Mouse (Mus musculus) gastrocnemius, adult 2 months (tissue): Measurements from ENCODE around the gene Ripk3. TPM values are rescaled to one million over a fixed set of nuclear protein-coding genes. Genes with fewer than 3 reads are reported as not detected.

ENCODE experiments used
- DNase-seq: peaks from one replicate; pipeline ENCODE4 v3.0.0; 2022
- H3K27ac ChIP-seq: fragments of 200-600 bp; 2 replicates; pipeline ENCODE4 v1.8.1; 2022; ENCODE audit warnings: mild to moderate bottlenecking
- H3K4me3 ChIP-seq: fragments of 200-600 bp; 2 replicates; pipeline ENCODE4 v1.8.1; 2022; ENCODE audit warnings: mild to moderate bottlenecking, moderate library complexity
- CTCF ChIP-seq: fragments of 200-600 bp; IDR thresholded peaks from 2 replicates; pipeline ENCODE4 v1.8.1; 2022; ENCODE audit warnings: antibody characterized with exemption, mild to moderate bottlenecking, moderate library complexity
- intact Hi-C: fragments of 180-260 bp; cut with DNase I; formaldehyde crosslinking; loops from one replicate; pipeline ENCODE4 v1.15.1; 2025
- total RNA-seq, 2 experiments: library from RNA; stranded (reverse); gene quantifications; 2 replicates each; pipeline ENCODE4 v1.2.3; 2021

The Ripk3 gene
- total RNA-seq, 2 experiments from 2014 or later: 0.64 to 1.1 TPM

DNA sequence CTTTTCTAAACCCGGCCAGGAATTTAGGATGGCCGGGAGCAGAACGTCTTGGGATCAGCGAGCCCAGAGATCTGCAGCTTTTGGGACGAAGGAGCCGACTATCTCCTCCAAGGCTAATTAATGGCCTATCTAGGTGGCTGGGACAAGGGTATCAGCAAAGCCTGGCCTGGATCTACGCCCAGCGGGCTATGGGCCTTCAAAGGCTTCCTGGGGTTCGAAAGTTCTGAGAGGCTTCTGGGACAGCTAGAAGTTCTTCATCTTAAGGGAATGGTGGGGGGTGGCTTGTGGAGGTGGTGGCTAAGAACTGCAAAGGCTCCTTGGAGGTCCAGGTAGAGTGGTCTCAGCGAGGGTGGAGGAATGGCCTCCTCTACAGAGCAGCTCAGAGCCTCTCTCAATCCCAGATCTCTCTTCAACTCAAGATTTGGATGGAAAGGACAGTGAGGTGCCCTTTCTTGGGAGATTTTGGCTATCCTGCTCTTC lies 35.4 kb upstream of the Ripk3 start:
- intact Hi-C loops: no loop called here
- DNase-seq: peak; percentile 50
- peak overlapping the region; percentile 83 for H3K4me3 ChIP-seq
- no peak for TF ChIP-seq CTCF
- peak overlapping the region; percentile 92 for H3K27ac ChIP-seq

GRCm38 (mm10) chr14:55822991-55823762 lies 34.5 kb upstream of the Ripk3 start, which contains the start of gene Nfatc4:
Nfatc4 (plus strand) TSS chr14:55823144.
- TF ChIP-seq CTCF: no peak
- intact Hi-C loops: loop anchor here (1.0 to 2.0 kb wide), 3 partner anchors 40 to 95 kb away; no protein-coding TSS in a partner anchor

GRCm38 (mm10) chr14:55822435-55822990 lies 33.8 kb upstream of the Ripk3 start:
- Histone ChIP-seq H3K4me3 (peak overlapping the region; percentile 83), H3K27ac (peak overlapping the region; percentile 92)
- peak; percentile 81 for DNase-seq
- intact Hi-C loops: loop anchor here (1.0 to 2.0 kb wide), 3 partner anchors 40 to 96 kb away; no protein-coding TSS in a partner anchor
- peak; percentile 93 for TF ChIP-seq CTCF

More at GRCm38 (mm10) chr14:55822991-55823762, 34.5 kb upstream of the Ripk3 start, which contains the start of gene Nfatc4:
- Histone ChIP-seq H3K4me3 (peak within 1 kb of the TSS; percentile 83), H3K27ac (peak within 1 kb of the TSS; percentile 92)
- DNase-seq: peak; percentile 93

DNA sequence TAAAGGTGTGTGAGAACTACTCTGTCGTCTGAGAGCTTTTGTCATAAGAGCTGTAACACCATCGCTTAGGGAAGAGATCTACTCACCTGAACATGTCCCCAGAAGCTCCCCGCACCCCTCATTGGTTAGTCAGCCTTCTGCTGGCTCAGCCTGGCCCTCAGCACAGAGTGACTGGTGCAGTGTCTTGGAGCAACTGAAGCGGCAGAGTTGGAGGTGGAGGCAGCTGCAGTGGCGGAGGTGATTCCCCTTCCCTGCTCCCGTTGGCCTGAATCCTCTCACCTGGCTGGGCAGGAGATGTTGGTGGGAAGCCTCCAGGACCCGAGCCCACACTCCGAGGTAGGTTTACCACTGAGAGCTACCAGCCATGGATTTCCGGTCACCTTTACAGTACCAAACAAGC lies 31.9 kb upstream of the Ripk3 start:
- DNase-seq: no peak
- no peak for TF ChIP-seq CTCF
- no peak overlapping the region for H3K4me3 ChIP-seq
- H3K27ac ChIP-seq: no peak overlapping the region
- intact Hi-C loops: no loop called here

- intact Hi-C loops: no loop called here
- DNase-seq: no peak
Measured at GRCm38 (mm10) chr14:55819845-55820405, 31.3 kb upstream of the Ripk3 start.

GRCm38 (mm10) chr14:55815310-55815751 lies 26.7 kb upstream of the Ripk3 start:
- peak; percentile 80 for DNase-seq
- Histone ChIP-seq H3K4me3 (peak overlapping the region; percentile 81), H3K27ac (peak overlapping the region; percentile 80)
- no peak for TF ChIP-seq CTCF
- intact Hi-C loops: no loop called here

More at GRCm38 (mm10) chr14:55819845-55820405, 31.3 kb upstream of the Ripk3 start:
- Histone ChIP-seq H3K4me3 (no peak overlapping the region), H3K27ac (no peak overlapping the region)
- TF ChIP-seq CTCF: no peak

- DNase-seq: peak; percentile 88
- Histone ChIP-seq H3K27ac (peak overlapping the region; percentile 80), H3K4me3 (peak overlapping the region; percentile 81)
- TF ChIP-seq CTCF: no peak
- intact Hi-C loops: no loop called here
Measured at GRCm38 (mm10) chr14:55814885-55815284, 26.2 kb upstream of the Ripk3 start.

- no peak for DNase-seq
- intact Hi-C loops: no loop called here
- peak overlapping the region; percentile 78 for H3K27ac ChIP-seq
Measured at GRCm38 (mm10) chr14:55795380-55796163, 6.9 kb upstream of the Ripk3 start.

DNA sequence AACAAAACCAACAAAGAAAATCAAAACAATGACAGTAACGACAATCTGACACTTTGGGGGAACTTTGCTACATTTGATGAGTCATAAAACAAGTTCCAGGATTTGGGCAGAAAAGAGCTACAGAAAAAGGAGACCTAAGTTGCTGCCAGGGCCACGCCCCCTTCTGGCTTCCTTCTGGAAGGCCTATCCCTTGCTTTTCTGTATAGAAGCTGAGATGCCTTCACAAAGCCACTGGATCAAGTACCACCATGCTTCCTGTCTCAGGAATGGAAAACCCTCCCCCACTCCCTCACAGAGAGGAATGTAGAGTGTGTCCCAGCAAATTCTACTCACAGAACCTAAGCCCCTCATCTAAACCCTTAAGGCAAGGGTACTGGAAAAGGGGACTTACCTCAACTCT lies 5.3 kb upstream of the Ripk3 start:
- no peak for TF ChIP-seq CTCF
- intact Hi-C loops: no loop called here
- DNase-seq: peak; percentile 32
- H3K4me3 ChIP-seq: no peak overlapping the region
- H3K27ac ChIP-seq: peak overlapping the region; percentile 20; the same call in 1 of the 2 replicates

More at GRCm38 (mm10) chr14:55795380-55796163, 6.9 kb upstream of the Ripk3 start:
- no peak overlapping the region for H3K4me3 ChIP-seq
- TF ChIP-seq CTCF: no peak

- Histone ChIP-seq H3K4me3 (no peak overlapping the region), H3K27ac (no peak overlapping the region)
- TF ChIP-seq CTCF: no peak
- intact Hi-C loops: no loop called here
- DNase-seq: no peak
Measured at GRCm38 (mm10) chr14:55793461-55793860, 4.8 kb upstream of the Ripk3 start.

DNA sequence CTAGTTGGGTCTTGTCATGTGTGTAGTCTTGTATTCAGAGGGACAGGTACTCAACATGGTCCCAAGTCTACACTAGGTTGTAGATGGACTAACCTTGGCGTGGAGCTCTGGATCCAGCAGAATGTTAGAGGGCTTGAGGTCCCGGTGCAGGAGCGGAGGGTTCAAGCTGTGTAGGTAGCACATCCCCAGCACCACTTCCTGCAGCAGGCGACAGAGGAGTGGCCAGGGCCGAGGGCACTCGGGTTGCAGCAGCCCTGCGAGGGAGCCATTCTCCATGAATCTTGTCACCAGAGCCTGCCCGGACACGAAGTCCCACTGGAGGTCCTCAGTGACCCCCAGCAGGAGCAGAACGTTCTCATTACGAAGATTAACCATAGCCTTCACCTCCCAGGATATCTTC lies 934 bp downstream of the Ripk3 start:
- Histone ChIP-seq H3K4me3 (peak overlapping the region; percentile 69; the same call in 1 of the 2 replicates), H3K27ac (no peak overlapping the region)
- no peak for TF ChIP-seq CTCF
- intact Hi-C loops: no loop called here
- no peak for DNase-seq

GRCm38 (mm10) chr14:55785195-55785594 lies 3.5 kb downstream of the Ripk3 start:
- Histone ChIP-seq H3K27ac (peak overlapping the region; percentile 87; the same call in 1 of the 2 replicates), H3K4me3 (no peak overlapping the region)
- TF ChIP-seq CTCF: no peak
- DNase-seq: no peak
- intact Hi-C loops: no loop called here
